Mouse (Mus musculus) thymus, adult 18-20 months (tissue): ENCODE measurements around the gene Setdb2.

Source experiments
- DNase-seq, 2 experiments: peaks; one replicate each; pipeline ENCODE4 v3.0.0; 2022; ENCODE audit warnings: mixed read lengths in 2 of 2

Setdb2 gene

DNA sequence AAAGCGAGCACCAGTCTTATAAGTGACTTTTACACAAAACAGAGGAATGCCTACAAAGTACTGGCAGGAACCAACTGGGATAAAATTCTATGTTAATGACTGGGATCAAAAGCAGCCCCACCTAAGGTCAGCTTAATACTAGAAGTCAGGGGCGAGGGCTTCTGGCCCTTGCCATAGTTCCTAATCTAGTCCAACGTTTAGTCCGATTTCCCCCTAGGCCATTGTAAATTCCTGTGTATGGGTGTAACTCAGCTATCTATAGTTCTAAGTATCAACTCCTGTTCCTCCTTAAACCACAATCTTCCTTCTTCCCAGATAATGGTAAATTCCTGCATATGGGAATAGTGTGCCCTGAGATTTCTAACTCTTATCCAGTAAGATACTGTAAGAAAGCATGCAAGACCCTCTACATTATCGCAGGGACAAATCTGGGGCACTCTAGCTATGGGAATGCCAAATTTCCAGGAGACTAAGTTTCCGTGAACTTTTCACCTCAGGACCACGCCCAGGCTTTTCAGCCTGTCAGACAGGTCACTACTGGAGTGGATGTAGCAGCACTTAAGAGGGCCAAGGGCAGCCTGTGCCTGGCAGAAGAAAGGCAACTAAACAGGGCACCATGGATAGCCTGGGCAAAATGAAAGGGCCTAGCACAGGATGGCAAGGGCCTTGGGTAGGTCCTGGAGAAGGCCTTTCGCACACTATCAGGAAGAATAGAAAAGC, 74.1 kb downstream of the Setdb2 start:
- no peak for DNase-seq

DNA sequence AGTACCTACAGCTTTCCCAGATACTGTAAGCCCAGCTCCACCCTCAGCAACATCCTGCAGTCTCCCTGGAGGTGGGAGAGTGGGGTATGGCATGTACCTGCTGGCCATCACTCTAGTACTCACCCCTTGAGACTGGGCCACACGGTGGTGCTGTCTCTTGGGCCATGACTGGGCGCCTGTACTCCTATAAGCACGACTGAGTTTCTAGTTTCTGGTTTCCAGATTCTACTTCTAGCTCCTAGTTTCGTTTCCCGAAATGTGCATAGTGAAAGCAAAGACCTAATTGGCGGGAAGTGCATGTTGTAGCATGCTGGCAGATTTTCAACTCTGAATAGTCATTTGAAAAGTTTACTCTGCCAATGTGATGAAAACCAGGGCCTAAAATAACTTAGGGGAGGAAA, 75.4 kb downstream of the Setdb2 start, which contains the start of gene Phf11d:
Gene Phf11d (minus strand): TSS at position 227 of the 401 bp plus-strand sequence.
- no peak for DNase-seq
